Mouse (Mus musculus) central nervous system, embryonic 14 days (tissue): Measurements from ENCODE around the gene Gm6525. TPM values are rescaled to one million over a fixed set of nuclear protein-coding genes. Genes with fewer than 3 reads are reported as not detected.

Source experiments
- polyA plus RNA-seq: library from polyadenylated mRNA; depleted of rRNA; stranded (reverse); fragments of >200 nt; gene quantifications from 2 replicates; pipeline ENCODE4 v1.2.3, GENCODE M21; 2012; rRNA removed

The Gm6525 gene
- polyA plus RNA-seq, result 0.09 and 0.14 TPM in 2 replicates

DNA sequence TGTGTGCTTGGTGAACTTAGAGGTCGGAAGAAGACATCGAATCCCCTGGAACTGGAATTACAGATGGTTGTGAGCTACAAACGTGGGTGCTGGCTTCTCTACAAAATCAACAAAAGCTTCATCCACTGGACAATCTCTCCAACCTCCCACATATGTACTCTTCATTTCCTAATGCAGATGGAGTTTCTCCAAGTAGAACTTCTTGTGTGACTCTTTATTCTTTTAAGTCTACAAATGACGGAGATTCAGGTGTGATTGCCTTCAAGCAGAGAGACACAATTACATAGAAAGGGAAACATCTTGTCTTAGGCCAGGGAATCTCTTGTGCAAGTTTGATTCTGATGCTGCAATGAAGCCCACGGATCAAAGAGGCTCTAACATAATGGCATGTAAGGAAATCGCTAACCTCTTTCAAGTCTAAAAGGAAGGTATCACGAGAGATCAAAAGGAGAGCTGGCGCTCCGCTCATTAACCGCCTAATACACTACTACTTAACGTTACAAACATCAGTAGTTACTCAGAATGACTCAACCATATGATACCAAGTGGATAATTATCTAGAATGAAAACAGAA lies at the start of gene Gm6525:
Gene Gm6525 (plus strand): TSS at position 524 of the 574 bp plus-strand sequence.

DNA sequence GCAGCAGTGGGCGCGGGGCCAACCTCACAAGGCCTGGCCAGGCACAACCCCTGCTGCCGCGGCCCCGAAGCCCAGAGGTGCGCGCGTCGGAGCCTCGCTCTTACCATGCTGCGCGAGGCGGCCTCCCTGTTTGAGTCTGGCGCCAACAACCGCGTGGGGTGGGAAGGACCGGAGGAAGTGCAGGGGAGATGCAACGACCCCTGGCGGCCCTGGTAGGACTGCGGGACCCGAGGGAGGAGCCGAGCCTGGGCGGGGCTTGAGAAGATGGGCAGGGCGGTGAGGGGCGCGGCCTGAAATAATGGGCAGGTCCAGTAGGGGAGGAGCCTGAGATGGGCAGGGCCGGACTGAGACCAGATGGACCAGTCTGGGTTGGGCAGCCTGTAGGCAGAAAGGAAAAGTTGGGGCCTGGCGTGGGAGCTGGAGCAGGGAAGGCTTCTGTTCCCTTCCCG lies 18.3 kb upstream of the Gm6525 start, which contains the start of gene Mnd1:
Gene Mnd1 (minus strand): TSS at position 229 of the 449 bp plus-strand sequence.

Other genes starting within 250 kb of the Gm6525 start
- 91.0 and 117 TPM in 2 replicates for gene Tmem131l, start 133.9 kb upstream of the Gm6525 start, polyA plus RNA-seq
- 3.0 and 3.9 TPM in 2 replicates for gene Mnd1, start 18.3 kb upstream of the Gm6525 start, polyA plus RNA-seq
- gene Trim2, start 132.8 kb downstream of the Gm6525 start, polyA plus RNA-seq, result 80.4 and 99.1 TPM in 2 replicates